Mouse (Mus musculus): ENCODE data around the gene Rbm47. TPM values are rescaled to one million over a fixed set of nuclear protein-coding genes. Genes with fewer than 3 reads are reported as not detected.

Rbm47 gene
- 18.5 and 18.8 TPM in 2 replicates for polyA plus RNA-seq (2014; fragmentation: Nextera tagmentation; extraction: Ambion mirVana)

GRCm38 (mm10) chr5:66173018-66173417, at the start of gene Rbm47:
Gene Rbm47, minus strand, starts transcription at chr5:66173118.
- Histone ChIP-seq H3K4me2 (no peak within 1 kb of the TSS), H3K4me3 (ENCODE audit: low read depth, low read length) (no peak within 1 kb of the TSS), H3K9ac (no peak within 1 kb of the TSS), H3K27me3 (ENCODE audit: insufficient read depth, low read length) (no peaks in the 10 kb centered on the region), H3K9me3 (ENCODE audit: low read depth, low read length) (no peaks in the 10 kb centered on the region), H3K36me3 (ENCODE audit: insufficient read depth) (no peaks in the 10 kb centered on the region), H3K4me1 (ENCODE audit: insufficient read depth) (no peaks in the 10 kb centered on the region), H3K27ac (ENCODE audit: low read depth) (no peak within 1 kb of the TSS)
- ATAC-seq (ENCODE audit: insufficient read depth): no peak
- DNase-seq: no peak
- TF ChIP-seq CTCF (IDR thresholded peaks at IDR 0.05; ENCODE audit: low read depth): no peak
- WGBS: 72% methylated on average over 2 of the region's 2 CpGs

- no peaks in the 10 kb centered on the region for H3K36me3 ChIP-seq (ENCODE audit: insufficient read depth)
- no peaks in the 10 kb centered on the region for H3K27me3 ChIP-seq (ENCODE audit: insufficient read depth, low read length)
- no peak overlapping the region for H3K4me3 ChIP-seq (ENCODE audit: low read depth, low read length)
- WGBS: 71% methylated on average over 9 of the region's 9 CpGs
- H3K4me2 ChIP-seq: no peak overlapping the region
- H3K4me1 ChIP-seq (ENCODE audit: insufficient read depth): peaks cover 9% of the 10 kb centered on the region
- H3K9me3 ChIP-seq (ENCODE audit: low read depth, low read length): no peaks in the 10 kb centered on the region
- no peak for DNase-seq
- H3K27ac ChIP-seq (ENCODE audit: low read depth): no peak overlapping the region
- ATAC-seq (ENCODE audit: insufficient read depth): no peak
- TF ChIP-seq CTCF (IDR thresholded peaks at IDR 0.05; ENCODE audit: low read depth): no peak
- H3K9ac ChIP-seq: no peak overlapping the region
These were observed 47.7 kb upstream of the Rbm47 start for GRCm38 (mm10) chr5:66220620-66221019.

DNA sequence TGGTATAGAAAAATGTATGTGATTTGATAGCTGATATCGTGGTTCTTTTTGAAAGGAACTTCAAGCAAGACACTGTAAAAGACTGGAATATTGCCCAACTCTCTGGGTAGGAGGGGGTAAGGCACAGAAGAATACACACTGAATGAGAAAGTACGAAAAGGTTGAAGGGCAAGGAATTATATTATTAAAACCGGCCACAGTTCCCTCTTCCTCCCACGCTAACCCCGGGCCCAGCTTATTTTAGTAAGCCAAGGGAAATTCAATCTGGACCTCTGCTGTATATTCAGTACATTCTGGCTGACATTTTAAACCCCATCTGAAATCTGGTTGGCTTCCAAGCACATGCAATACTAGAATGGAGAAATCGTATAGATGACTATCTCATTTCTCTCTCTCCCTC, 46.8 kb upstream of the Rbm47 start:
- no peaks in the 10 kb centered on the region for H3K9me3 ChIP-seq (ENCODE audit: low read depth, low read length)
- no peaks in the 10 kb centered on the region for H3K36me3 ChIP-seq (ENCODE audit: insufficient read depth)
- peak overlapping the region; percentile 45 for H3K4me2 ChIP-seq
- H3K27ac ChIP-seq (ENCODE audit: low read depth): no peak overlapping the region
- H3K9ac ChIP-seq: no peak overlapping the region
- TF ChIP-seq CTCF (IDR thresholded peaks at IDR 0.05; ENCODE audit: low read depth): no peak
- peak; percentile 56; the same call in 1 of the 2 replicates for ATAC-seq (ENCODE audit: insufficient read depth)
- no peaks in the 10 kb centered on the region for H3K27me3 ChIP-seq (ENCODE audit: insufficient read depth, low read length)
- peaks cover 9% of the 10 kb centered on the region for H3K4me1 ChIP-seq (ENCODE audit: insufficient read depth)
- no peak overlapping the region for H3K4me3 ChIP-seq (ENCODE audit: low read depth, low read length)
- WGBS: 25% methylated on average over 6 of the region's 6 CpGs
- peak; percentile 68 for DNase-seq

- ATAC-seq (ENCODE audit: insufficient read depth) (no peak), DNase-seq (no peak)
- WGBS: 44% methylated on average over 10 of the region's 10 CpGs
- Histone ChIP-seq H3K27ac (ENCODE audit: low read depth) (no peak overlapping the region), H3K4me2 (no peak overlapping the region), H3K4me3 (ENCODE audit: low read depth, low read length) (no peak overlapping the region), H3K27me3 (ENCODE audit: insufficient read depth, low read length) (no peaks in the 10 kb centered on the region), H3K4me1 (ENCODE audit: insufficient read depth) (peaks cover 9% of the 10 kb centered on the region), H3K9me3 (ENCODE audit: low read depth, low read length) (no peaks in the 10 kb centered on the region), H3K9ac (no peak overlapping the region), H3K36me3 (ENCODE audit: insufficient read depth) (no peaks in the 10 kb centered on the region)
- no peak for TF ChIP-seq CTCF (IDR thresholded peaks at IDR 0.05; ENCODE audit: low read depth)
These were observed 42.8 kb upstream of the Rbm47 start for GRCm38 (mm10) chr5:66215569-66216277.

- Histone ChIP-seq H3K4me3 (ENCODE audit: low read depth, low read length) (no peak overlapping the region), H3K27ac (ENCODE audit: low read depth) (no peak overlapping the region), H3K36me3 (ENCODE audit: insufficient read depth) (no peaks in the 10 kb centered on the region), H3K9ac (no peak overlapping the region), H3K4me2 (no peak overlapping the region), H3K4me1 (ENCODE audit: insufficient read depth) (peaks cover 6% of the 10 kb centered on the region; the same call in 1 of the 2 replicates), H3K27me3 (ENCODE audit: insufficient read depth, low read length) (no peaks in the 10 kb centered on the region), H3K9me3 (ENCODE audit: low read depth, low read length) (no peaks in the 10 kb centered on the region)
- ATAC-seq (ENCODE audit: insufficient read depth) (no peak), DNase-seq (peak; percentile 23)
- no peak for TF ChIP-seq CTCF (IDR thresholded peaks at IDR 0.05; ENCODE audit: low read depth)
- WGBS: 61% methylated on average over 7 of the region's 7 CpGs
These were observed 41.5 kb upstream of the Rbm47 start for GRCm38 (mm10) chr5:66214395-66214935.

- no peak overlapping the region for H3K27ac ChIP-seq (ENCODE audit: low read depth)
These were observed 36.7 kb upstream of the Rbm47 start for GRCm38 (mm10) chr5:66209532-66210176.

GRCm38 (mm10) chr5:66204966-66205365, 32.0 kb upstream of the Rbm47 start:
- no peak for DNase-seq
- ATAC-seq (ENCODE audit: insufficient read depth): no peak
- no peak overlapping the region for H3K9ac ChIP-seq
- no peaks in the 10 kb centered on the region for H3K9me3 ChIP-seq (ENCODE audit: low read depth, low read length)
- H3K36me3 ChIP-seq (ENCODE audit: insufficient read depth): no peaks in the 10 kb centered on the region
- 63% methylated on average over 4 of the region's 4 CpGs for WGBS
- H3K4me3 ChIP-seq (ENCODE audit: low read depth, low read length): no peak overlapping the region
- H3K4me2 ChIP-seq: no peak overlapping the region
- H3K27me3 ChIP-seq (ENCODE audit: insufficient read depth, low read length): no peaks in the 10 kb centered on the region
- no peaks in the 10 kb centered on the region for H3K4me1 ChIP-seq (ENCODE audit: insufficient read depth)
- H3K27ac ChIP-seq (ENCODE audit: low read depth): no peak overlapping the region
- TF ChIP-seq CTCF (IDR thresholded peaks at IDR 0.05; ENCODE audit: low read depth): no peak

More at GRCm38 (mm10) chr5:66209532-66210176, 36.7 kb upstream of the Rbm47 start:
- H3K36me3 ChIP-seq (ENCODE audit: insufficient read depth): no peaks in the 10 kb centered on the region
- DNase-seq: peak; percentile 42
- TF ChIP-seq CTCF (IDR thresholded peaks at IDR 0.05; ENCODE audit: low read depth): peak; percentile 33
- WGBS: 70% methylated on average over 5 of the region's 5 CpGs
- H3K9ac ChIP-seq: no peak overlapping the region
- no peaks in the 10 kb centered on the region for H3K4me1 ChIP-seq (ENCODE audit: insufficient read depth)
- no peak overlapping the region for H3K4me2 ChIP-seq
- H3K9me3 ChIP-seq (ENCODE audit: low read depth, low read length): no peaks in the 10 kb centered on the region
- no peak for ATAC-seq (ENCODE audit: insufficient read depth)
- no peak overlapping the region for H3K4me3 ChIP-seq (ENCODE audit: low read depth, low read length)
- no peaks in the 10 kb centered on the region for H3K27me3 ChIP-seq (ENCODE audit: insufficient read depth, low read length)

Data from lung, embryonic 14.5 days (tissue).